Mouse (Mus musculus): ENCODE data around the gene 9330182L06Rik.

GRCm38 (mm10) chr5:9477587-9477986 is 211.7 kb downstream of the 9330182L06Rik start:
- TF ChIP-seq CTCF (IDR thresholded peaks at IDR 0.05; ENCODE audit: low read depth, low read length) (no peak), EP300 (IDR thresholded peaks at IDR 0.05; ENCODE audit: insufficient read depth, low read depth, low read length) (no peak)
